Mouse (Mus musculus) retina, adult 2 months (tissue): ENCODE measurements around the gene Ace3.
"Not testable (repeated sequence)": the region's sequence is repeated elsewhere in the genome, so short reads cannot be mapped to it uniquely, and the experiment has no call there.

Experiments used
- DNase-seq: peaks from one replicate; pipeline ENCODE4 v3.0.0-alpha.2; 2012; ENCODE audit warnings: low read depth, low spot score

Ace3 gene

DNA sequence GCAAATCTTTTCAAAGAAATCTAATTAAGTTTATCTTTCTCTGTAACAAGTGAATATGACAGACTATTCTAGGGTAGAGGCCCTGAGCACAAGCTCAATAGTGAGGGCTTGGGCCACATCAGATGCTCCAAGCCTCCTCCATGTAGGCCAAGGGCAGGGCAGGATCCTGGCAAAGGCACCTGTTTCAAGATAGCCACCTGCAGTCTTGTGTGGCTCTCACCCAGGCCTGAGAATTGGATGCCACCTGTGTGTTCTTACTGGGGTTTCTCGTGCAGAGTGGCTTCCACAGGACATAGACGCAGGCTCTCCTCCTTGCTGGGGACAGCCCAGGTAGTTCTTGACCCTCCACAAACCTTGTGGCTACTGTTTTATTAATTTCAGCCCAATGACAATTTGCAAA, 16.2 kb upstream of the Ace3 start:
- no peak for DNase-seq

DNA sequence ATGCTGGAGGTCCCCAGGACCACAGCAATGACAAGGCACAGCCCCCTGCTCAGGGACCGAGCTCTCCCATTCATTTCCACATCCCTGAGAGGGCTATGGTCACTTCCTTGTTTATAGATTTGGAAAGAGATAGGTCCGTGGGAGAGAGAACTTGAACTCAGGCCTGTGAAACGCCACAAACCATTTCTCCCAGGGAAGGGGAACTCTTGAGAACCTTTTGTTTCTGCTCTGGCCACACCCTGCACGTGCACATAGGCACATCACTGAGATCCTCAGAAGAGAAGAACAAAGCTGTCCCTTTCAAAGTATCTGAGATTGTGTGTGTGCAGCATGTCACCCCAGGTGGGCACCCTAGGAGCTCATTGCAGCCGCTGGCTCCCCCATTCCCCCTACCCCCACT, 15.8 kb upstream of the Ace3 start:
- no peak for DNase-seq

DNA sequence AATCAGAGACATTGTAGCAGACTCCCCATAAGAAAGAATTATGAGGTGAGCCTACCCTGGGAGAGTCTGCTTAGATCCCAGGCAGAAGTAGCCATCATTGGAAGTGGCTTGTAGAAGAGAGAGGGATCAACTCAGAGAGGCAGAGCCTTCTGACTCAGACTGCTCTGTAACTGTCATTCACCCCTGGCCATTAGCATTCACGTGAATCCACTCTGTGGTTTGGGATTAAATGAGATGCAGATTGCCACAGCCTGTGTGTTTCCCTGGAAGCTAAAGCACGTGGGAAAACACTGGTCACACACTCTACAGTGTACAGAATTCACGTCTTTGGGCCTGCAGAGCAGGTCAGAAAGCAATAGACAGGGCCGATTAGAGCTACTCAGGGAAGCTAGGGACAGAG, 10.0 kb upstream of the Ace3 start:
- no peak for DNase-seq

DNA sequence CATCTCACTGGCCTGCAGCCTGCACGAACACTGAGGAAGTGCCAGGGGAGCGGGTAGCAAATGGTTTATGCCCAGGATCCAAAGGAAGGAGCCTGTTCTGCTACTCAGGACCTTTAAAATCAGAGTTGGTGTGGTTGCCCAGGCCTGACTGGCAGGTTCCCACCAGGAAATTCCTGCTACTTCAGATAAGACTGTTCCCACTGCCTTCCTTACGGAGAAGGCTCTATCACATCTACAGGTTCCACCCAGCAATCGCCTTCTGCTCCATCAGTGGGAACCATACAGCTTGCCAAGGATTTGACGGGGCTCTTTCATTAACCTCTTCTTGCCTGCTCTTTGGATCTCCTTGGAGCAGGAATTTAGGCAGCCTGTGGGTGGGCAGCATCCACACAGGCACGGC, 7.0 kb upstream of the Ace3 start:
- DNase-seq = no peak

DNA sequence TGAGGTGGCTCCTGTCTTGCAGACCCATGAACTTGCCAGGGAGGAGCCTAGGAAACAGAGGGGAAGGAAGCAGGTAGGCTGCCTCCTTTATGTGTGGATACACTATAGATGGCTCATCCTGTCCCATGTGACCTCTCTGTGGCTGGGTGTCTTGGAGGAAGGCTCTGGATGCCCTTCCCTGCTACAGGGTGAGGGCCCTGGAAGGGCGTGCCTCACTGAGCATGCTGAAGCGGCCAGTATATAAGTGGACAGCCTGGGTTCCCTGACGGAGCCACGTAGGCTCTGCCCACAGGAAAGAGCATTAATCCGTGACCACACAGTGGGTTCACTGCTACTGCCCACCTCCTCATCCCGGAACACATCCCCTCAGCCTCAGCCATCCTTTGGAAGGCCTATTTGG, 5.0 kb upstream of the Ace3 start:
- no peak for DNase-seq

DNA sequence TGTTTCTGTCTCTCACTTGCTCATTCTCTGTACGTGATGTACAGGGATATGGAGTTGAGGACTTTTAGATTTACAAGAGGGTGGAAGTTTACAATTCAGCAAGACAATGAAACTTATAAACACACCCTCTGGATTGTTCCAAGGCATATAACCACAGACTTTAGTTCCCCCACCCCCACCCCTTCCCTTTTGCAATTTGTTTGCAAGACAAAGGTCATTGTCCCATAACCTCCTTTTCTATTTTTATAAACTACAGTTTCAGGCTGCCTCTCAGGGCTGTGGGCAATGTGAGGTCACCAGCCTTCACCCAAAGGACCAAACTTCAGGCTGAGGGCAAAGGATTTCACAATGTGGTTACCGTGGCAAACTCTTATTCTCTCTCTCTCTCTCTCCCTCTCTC, 4.2 kb upstream of the Ace3 start:
- no peak for DNase-seq

DNA sequence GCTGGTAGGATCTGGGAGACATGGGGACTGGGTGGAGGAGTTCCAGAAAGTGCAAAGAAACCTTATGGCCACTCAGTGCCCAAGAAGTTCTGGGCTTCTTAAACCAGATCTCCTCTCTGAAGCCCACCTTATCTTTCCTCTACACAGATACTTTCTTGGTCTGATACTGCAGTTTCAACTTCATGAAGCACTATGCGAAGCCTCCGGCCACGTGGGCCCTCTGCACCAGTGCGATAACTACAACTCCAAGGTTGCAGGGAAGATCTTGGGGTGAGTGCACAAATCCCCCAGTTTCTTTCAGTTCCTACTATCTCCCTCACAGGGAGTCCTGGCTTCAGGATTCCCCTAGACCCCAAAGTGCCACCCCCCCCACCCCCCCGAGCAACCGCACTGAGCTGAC, 5.6 kb downstream of the Ace3 start:
- DNase-seq = no peak

DNA sequence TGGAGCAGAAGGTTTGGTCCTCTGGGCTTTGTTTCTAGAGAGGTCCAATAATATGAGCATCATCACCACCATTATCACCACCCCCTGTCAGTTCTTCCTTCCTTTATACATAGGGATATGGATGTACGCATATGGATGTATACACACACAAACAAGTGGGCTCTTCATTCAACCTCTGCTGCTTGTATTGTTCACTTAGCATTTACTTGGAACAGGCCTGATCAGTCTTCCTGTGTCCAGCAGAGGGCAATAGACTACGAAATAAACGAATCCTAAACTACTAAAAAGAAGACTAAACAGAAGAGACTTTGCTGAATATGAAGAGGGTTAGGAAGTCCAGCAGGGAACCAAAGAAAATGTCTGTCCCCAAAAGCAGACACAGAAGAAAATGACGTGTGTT, 7.2 kb downstream of the Ace3 start:
- DNase-seq = no peak

DNA sequence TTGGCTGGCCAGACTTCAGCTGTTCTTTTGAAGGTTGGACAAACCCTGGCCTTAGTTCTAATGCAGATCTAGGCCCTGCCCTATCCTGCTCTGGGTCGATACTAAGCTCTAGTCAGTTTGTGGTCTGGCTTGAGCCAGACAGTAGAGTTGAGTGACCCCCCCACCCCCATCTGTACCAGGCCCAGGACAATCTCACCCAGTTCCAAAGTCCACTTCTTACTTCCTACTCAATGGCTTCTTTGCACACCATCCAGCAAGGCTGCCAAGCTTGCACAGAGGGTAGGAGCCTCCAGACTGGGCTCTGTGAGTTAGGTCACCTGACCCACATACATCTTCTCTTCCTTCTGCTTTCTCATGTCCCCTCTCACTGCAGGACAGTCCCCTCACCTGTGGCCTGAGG, 10.1 kb downstream of the Ace3 start:
- no peak for DNase-seq

DNA sequence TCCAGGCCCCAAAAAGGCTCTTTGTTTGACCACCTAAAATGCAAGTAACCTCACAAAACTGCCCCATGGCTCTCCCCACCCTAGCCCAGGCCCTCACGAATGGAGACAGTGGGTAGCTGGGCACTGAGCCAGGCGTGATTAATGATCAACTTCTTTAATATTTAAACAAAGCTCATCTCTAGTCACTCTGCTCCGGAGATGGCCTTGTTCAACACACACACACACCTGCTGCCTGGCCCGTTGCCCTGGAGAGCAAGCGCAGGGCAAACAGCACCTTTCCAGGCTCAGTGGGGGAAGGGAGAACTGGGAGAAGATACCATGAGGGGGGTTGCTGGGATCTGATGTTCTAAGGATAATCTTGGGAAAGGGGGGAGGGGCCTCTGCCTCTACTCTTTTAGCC, 11.5 kb downstream of the Ace3 start:
- DNase-seq = no peak

DNA sequence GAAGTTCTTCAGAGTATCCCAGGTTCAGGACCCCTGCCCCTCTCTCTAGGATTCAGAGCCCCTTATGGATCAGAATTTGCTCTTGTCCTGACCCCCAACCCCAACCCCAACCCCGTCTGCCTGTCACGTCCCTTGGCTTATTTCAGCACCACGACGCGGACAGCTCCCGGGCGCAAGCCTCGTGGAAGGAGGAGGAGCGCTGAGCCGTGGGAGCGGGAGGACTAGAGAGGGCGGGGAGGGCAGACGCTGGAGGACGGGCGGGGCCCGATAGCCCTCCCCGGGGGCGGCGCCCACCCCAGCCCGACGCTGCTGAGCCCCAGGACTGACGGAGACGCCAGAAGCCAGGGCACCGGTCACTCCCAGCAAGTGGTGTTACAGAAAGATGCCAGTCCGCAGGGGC, 13.3 kb downstream of the Ace3 start, which contains the start of gene Kcnh6:
TSS of gene Kcnh6 (plus strand) at position 304 of the 400 bp plus-strand sequence.
- DNase-seq = no peak

DNA sequence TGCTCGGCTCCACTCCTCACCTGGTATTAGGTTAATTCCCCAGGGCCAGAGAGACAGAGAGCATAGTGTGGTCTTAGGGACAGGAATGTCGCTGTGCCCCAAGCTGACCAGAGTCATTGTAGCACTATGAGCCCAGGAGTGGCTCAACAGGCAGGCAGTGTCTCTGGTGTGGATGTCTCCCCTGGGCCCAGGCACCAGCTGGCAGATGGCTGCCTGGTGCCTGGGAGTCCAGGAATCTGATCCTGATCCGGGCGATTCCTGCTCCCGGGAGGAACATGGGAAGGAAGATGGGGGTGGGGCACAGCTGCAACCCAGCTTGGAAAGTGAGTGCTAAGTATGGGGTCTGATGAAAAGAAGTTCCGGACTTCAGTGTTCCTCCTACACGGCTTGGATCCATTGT, 18.2 kb downstream of the Ace3 start:
- no peak for DNase-seq

DNA sequence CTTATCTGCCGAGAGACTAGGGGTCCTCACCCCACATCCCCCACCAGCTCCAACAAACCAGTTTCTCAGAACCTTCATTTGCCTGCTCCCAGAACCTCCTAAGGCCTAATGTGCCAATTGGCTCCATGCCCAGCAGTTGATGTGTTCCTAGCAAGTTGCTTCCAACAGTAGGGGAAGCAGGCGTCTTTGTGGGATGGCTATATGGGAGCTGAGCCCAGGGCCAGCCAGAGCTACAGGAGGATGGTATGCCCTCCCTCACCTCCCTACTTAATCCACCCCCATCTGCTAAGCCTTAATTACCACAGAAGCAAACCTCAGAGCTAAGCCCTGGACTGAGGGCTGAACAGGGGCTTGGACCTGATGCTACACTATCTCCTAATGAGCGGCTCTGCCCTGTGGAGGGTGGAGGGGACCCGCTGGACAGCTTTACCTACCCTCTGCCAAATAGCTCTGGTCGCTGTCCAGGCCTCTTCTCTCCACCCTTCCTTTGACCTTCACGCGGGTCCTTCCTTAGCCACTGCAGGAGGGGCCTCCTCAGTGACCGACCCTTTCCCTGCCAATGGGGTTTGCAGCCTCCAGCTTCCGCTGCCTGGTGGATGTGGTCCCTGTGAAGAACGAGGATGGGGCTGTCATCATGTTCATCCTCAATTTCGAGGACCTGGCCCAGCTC, 19.2 kb downstream of the Ace3 start:
- peak; percentile 64 for DNase-seq

DNA sequence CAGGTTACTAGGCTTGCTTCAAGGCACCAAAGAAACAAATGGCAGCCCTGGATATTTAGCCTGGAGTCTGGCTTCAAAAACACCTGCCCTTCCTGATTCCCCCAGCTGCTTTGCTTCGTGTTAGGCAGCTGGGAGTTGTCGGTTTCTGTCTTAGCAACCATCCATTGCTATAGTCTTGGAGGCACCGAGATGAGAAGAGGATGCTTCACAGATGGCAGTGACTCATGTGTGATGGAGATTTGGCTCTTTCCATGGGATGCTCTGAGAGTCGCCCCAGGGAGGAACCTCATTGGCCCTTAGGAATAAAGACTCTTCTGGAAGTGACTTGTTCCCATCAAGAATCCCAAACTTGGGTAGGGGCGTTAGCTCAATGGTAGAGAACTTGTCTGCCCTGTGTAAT, 22.0 kb downstream of the Ace3 start:
- no peak for DNase-seq

DNA sequence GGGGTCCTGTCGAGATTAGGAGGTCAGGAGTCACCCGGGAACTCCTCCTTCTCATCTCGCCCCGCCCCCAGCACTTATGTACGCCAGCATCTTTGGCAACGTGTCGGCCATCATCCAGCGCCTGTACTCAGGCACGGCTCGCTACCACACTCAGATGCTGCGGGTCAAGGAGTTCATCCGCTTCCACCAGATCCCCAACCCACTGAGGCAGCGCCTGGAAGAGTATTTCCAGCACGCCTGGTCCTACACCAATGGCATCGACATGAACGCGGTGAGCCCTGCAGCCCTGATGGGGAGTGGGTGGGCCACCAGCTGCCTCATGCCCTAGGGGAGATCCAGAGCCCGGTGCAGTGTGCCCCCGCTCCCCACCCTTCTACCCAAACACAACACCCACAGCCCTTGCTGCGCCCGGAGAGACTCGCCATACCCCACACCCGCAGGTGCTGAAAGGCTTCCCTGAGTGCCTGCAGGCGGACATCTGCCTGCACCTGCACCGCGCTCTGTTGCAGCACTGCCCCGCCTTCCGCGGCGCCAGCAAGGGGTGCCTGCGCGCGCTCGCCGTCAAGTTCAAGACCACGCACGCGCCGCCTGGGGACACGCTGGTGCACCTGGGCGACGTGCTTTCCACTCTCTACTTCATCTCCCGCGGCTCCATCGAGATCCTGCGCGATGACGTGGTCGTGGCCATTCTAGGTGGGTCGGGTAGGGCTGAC, 25.7 kb downstream of the Ace3 start:
- DNase-seq = no peak

DNA sequence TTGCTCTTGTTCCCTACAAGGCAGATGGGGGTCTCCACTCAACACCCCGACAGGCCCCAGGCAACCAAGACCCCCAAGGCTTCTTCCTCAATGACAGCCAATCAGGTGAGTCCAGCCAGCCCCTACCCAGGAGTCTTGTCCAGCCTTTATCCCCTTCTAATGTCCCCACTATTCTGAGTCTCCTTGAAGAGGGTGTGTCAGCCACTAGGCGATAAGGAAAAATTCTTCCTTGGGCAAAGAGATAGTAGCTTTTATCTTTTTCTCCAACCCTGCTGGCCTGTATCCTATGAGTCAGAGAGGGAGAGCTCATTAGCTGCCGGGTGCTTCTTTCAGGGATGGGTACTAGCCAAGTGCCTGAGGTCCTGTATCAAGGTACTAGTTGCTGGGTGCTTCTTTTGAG, 31.3 kb downstream of the Ace3 start:
- DNase-seq = no peak

DNA sequence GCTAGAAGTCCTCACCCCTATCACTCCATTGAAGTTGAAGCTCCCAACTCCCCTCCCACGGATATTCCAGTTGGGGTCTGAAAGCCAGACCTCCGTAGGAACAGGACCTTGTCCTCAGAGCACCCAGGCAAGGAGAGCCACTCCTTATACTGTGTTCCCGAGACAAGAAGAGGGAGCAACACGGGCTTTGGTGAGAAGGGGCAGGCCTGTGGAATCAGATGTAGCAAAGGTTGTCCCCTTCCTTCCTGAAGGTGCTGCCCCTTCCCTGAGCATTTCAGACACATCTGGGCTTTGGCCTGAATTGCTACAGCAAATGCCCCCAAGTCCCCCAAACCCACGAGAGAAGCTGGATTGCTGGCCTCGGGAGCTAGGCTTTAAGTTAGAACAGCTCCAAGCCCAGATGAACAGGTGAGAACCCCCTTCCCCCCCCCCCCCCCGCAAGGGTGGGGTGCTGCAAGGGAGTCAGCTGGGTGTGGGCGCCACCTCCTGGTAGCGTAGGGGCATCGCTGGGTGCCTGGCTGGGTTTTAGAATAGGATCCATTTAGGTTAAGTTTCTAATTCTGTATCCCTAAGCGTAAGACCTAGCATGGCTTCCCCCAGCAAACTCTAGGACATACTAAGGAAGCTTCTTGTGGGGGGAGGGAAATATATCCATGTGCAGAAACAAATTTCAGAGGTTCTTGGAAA, 32.1 kb downstream of the Ace3 start:
- peak; percentile 50 for DNase-seq

DNA sequence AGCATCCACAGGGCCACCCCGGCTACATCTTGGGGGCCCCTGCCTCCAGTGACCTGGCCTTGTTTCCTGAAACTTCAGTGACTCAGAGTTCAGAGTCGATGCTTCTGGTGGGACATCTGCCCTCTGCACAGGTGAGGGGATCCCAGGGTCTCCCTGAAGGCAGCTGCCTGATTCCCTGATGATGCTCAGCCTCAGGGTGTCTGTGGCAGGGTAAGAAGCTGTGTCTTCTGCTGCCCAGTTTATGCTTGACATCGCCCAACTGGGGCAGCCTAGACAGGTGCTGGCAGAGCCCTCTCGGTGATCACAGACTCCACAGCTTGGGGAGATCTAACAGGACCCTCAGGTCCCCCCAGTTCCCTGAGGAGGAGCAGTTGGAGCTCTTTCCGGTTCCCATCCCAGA, 33.1 kb downstream of the Ace3 start:
- no peak for DNase-seq

DNA sequence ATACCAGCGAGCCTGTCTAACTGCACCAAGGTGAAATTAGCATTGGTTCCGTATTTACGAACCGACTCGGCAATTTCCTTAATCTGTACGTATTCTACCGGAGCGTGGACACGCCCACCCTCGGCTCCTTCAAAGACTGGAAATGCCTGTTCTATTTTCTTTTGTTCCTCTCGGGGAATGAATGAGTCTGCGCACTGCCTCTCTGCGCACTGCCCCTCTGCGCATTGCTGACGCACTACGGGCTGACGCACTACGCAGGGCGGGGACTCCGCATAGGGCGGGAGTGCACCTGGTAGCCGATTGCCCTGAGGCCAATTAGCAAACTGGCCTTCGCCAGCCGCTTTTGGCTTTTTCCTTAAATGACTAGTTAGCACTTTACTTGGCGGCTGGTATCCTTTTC, 37.6 kb downstream of the Ace3 start:
- DNase-seq = not testable (repeated sequence)

DNA sequence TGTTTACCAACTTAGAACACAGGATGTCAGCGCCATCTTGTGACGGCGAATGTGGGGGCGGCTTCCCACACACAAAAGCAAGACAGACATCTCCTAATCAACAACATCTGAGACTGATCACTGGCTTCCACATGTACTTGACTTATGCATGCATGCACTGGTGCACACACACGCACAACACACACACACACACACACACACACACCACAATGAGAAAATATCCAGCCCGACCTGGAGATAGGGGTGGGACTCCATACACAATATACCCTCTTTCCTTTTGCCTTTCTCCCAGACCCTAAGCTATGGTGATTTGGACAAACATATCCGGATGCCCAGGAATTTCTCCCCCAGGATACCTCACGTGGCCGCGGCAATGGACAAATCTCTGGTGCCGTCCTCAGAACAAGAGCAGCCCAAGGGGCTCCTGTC, 39.0 kb downstream of the Ace3 start:
- no peak for DNase-seq

DNA sequence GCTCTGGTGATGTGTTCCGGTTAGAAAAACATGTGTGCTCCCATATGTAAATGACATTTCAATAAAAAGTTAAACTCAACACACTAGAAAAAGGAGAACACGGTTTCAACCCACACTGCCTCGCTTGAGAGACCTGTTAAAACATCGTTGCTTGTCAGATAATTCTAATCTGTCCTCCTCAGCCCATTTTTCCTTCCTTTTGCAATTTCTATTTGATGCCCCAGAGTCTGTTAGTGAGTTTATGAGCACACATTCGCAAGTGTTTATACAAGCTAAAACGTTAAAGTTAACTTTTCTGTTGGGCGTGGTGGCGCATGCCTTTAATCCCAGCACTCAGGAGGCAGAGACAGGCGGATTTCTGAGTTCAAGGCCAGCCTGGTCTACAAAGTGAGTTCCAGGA, 40.5 kb downstream of the Ace3 start:
- DNase-seq = no peak

DNA sequence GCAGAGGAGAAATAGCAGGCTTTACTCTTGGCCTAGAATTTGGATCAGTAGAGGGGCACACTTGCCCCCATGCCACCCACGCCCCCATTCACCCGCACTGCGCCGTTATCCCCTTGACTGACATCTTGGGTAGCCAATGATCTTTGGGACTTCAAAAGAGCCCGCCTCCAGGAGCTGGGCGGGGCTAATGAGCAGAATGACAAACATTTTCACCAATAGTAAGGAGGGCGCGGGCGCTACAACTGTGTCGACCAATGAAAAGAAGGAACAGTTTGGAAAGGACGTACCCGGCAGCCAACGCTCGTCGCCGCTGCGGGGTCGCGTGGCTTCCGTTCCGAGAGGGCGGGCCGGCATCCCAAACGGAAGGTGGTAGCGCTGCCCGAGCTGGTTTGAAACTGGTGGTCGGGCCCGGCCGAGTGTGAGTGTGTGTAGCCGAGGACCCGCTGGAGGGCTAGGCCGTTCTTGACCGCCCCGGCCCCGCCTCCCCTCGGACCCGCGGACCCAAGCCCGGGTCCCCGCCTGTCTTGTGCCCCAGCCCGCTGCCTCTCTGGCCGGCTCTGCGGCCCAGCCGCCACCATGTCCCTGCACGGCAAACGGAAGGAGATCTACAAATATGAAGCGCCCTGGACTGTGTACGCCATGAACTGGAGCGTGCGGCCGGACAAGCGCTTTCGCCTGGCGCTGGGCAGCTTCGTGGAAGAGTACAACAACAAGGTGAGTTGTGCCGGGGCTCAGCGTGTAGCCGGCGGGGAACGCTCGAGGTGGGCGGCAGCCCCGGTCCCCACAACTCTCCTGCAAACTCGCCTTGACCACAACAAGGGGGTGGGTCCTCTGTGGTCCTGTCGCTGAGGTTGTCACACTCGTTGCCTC, 42.3 kb downstream of the Ace3 start, which contains the start of gene Dcaf7:
TSS of gene Dcaf7 (plus strand) at position 325 of the 870 bp plus-strand sequence.
- peak; percentile 97 for DNase-seq
